Mouse (Mus musculus) neural tube, embryonic 12.5 days (tissue): ENCODE measurements around the gene Egf. TPM values are rescaled to one million over a fixed set of nuclear protein-coding genes. Genes with fewer than 3 reads are reported as not detected.

ENCODE experiments used
- ATAC-seq: fragments of 200-750 bp; cut with Nextera tagmentation; 2 replicates; pipeline ENCODE4 v1.8.0; 2017; ENCODE audit warnings: low read depth, mild to moderate bottlenecking, moderate TSS enrichment, moderate library complexity; ENCODE audit not compliant: low FRiP score
- H3K27ac ChIP-seq: fragments of 300-500 bp; sonication (generic); 2 replicates; pipeline ENCODE4 v1.5.1; 2016
- H3K27me3 ChIP-seq: fragments of 300-500 bp; sonication (generic); replicated peaks from 2 replicates; pipeline ENCODE4 v1.6.1; 2016; ENCODE audit warnings: mild to moderate bottlenecking
- H3K36me3 ChIP-seq: fragments of 300-500 bp; sonication (generic); 2 replicates; pipeline ENCODE4 v1.6.1; 2016; ENCODE audit warnings: mild to moderate bottlenecking
- H3K4me1 ChIP-seq: fragments of 300-500 bp; sonication (generic); 2 replicates; pipeline ENCODE4 v1.6.1; 2016
- H3K4me2 ChIP-seq: fragments of 300-500 bp; sonication (generic); replicated peaks from 2 replicates; pipeline ENCODE4 v1.6.1; 2016; ENCODE audit warnings: mild to moderate bottlenecking
- H3K4me3 ChIP-seq: fragments of 300-500 bp; sonication (generic); 2 replicates; pipeline ENCODE4 v1.5.1; 2016
- H3K9ac ChIP-seq: fragments of 300-500 bp; sonication (generic); 2 replicates; pipeline ENCODE4 v1.6.1; 2016; ENCODE audit warnings: mild to moderate bottlenecking
- H3K9me3 ChIP-seq: fragments of 300-500 bp; sonication (generic); 2 replicates; pipeline ENCODE4 v1.6.1; 2016; ENCODE audit warnings: mild to moderate bottlenecking
- WGBS: fragments of 180-500 bp; shearing (Covaris S2); methylation state at CpG from one replicate; pipeline ENCODE4 v1.1.7; 2016; 5-methylcytosine and 5-hydroxymethylcytosine counted together
- polyA plus RNA-seq: library from polyadenylated mRNA; unstranded; fragments of >200 nt; fragmentation: Nextera tagmentation; extraction: Ambion mirVana; gene quantifications from 2 replicates; pipeline ENCODE4 v1.2.1, GENCODE M21; 2016

Egf gene
- polyA plus RNA-seq, 1 experiment from 2014 or later: 1.8 TPM

- no peak for ATAC-seq
- no peaks in the 10 kb centered on the region for H3K27me3 ChIP-seq
These were observed 10.3 kb downstream of the Egf start for GRCm38 (mm10) chr3:129744803-129745202.

DNA sequence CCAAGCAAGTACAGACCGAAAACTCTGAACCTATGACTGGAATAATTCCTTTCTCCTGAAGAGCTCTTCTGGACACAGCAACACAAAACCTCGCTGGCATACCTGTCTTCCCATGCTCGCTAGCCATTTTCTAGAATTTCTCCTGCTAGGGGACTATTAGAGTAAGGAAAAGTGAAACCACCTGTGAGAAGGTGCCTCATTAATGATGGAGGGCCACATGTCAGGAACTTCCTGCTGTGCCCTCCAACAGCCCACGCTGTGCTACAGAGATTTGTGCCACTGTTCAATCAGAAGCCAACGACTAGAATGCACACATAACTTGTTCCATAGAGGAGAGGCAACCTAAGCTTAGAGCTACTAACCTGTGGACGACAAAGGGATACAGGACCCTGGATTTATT lies 12.3 kb downstream of the Egf start:
- no peaks in the 10 kb centered on the region for H3K9me3 ChIP-seq
- H3K27ac ChIP-seq: no peak overlapping the region
- no peaks in the 10 kb centered on the region for H3K27me3 ChIP-seq
- H3K36me3 ChIP-seq: no peaks in the 10 kb centered on the region
- no peak for ATAC-seq
- H3K9ac ChIP-seq: no peak overlapping the region
- no peak overlapping the region for H3K4me3 ChIP-seq
- H3K4me1 ChIP-seq: no peaks in the 10 kb centered on the region
- 79% methylated on average over 6 of the region's 6 CpGs for WGBS
- H3K4me2 ChIP-seq: no peak overlapping the region

More at GRCm38 (mm10) chr3:129744803-129745202, 10.3 kb downstream of the Egf start:
- 58% methylated on average over 8 of the region's 8 CpGs for WGBS
- Histone ChIP-seq H3K4me1 (no peaks in the 10 kb centered on the region), H3K36me3 (no peaks in the 10 kb centered on the region), H3K9ac (no peak overlapping the region), H3K4me3 (no peak overlapping the region), H3K9me3 (no peaks in the 10 kb centered on the region), H3K27ac (no peak overlapping the region), H3K4me2 (no peak overlapping the region)

GRCm38 (mm10) chr3:129738291-129739183 lies 16.6 kb downstream of the Egf start:
- H3K36me3 ChIP-seq: no peaks in the 10 kb centered on the region
- no peak overlapping the region for H3K27ac ChIP-seq
- H3K27me3 ChIP-seq: no peaks in the 10 kb centered on the region
- no peak overlapping the region for H3K4me2 ChIP-seq
- no peak overlapping the region for H3K9ac ChIP-seq
- WGBS: 71% methylated on average over 16 of the region's 16 CpGs
- no peaks in the 10 kb centered on the region for H3K9me3 ChIP-seq
- no peak for ATAC-seq
- no peak overlapping the region for H3K4me3 ChIP-seq
- H3K4me1 ChIP-seq: no peaks in the 10 kb centered on the region

GRCm38 (mm10) chr3:129731636-129732035 lies 23.5 kb downstream of the Egf start:
- Histone ChIP-seq H3K27ac (no peak overlapping the region), H3K9ac (no peak overlapping the region), H3K9me3 (no peaks in the 10 kb centered on the region), H3K4me3 (no peak overlapping the region), H3K4me2 (no peak overlapping the region), H3K36me3 (no peaks in the 10 kb centered on the region), H3K4me1 (no peaks in the 10 kb centered on the region), H3K27me3 (no peaks in the 10 kb centered on the region)
- WGBS: 86% methylated on average over 6 of the region's 6 CpGs
- ATAC-seq: no peak

GRCm38 (mm10) chr3:129730426-129730825 lies 24.7 kb downstream of the Egf start:
- H3K4me3 ChIP-seq: no peak overlapping the region
- H3K36me3 ChIP-seq: no peaks in the 10 kb centered on the region
- H3K9me3 ChIP-seq: no peaks in the 10 kb centered on the region
- H3K4me2 ChIP-seq: no peak overlapping the region
- WGBS: 29% methylated on average over 8 of the region's 8 CpGs
- no peak for ATAC-seq
- no peaks in the 10 kb centered on the region for H3K27me3 ChIP-seq
- no peaks in the 10 kb centered on the region for H3K4me1 ChIP-seq
- H3K27ac ChIP-seq: no peak overlapping the region
- H3K9ac ChIP-seq: no peak overlapping the region

DNA sequence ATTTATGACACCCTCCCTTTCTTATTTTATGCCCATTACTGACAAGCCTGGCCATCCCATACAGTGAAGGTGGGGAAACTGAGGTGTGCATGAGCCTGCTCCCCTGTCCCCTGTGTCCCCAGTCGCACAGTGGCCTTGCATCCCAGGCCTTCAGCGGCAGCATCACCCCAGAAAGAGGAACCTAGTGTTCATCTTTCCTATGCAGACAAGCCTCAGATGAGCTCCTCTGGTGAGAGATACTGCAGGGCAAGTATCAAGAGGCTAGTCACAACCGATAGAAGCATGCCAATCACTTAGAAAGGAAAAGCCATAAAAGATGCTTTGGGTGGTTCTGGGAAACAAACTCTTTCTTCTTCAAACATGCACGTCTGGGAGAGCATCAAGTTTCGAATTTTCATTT lies 25.2 kb downstream of the Egf start:
- Histone ChIP-seq H3K27me3 (no peaks in the 10 kb centered on the region), H3K9ac (no peak overlapping the region), H3K9me3 (no peaks in the 10 kb centered on the region), H3K4me2 (no peak overlapping the region), H3K27ac (no peak overlapping the region), H3K4me1 (no peaks in the 10 kb centered on the region), H3K4me3 (no peak overlapping the region), H3K36me3 (no peaks in the 10 kb centered on the region)
- WGBS: 77% methylated on average over 5 of the region's 5 CpGs
- ATAC-seq: no peak

DNA sequence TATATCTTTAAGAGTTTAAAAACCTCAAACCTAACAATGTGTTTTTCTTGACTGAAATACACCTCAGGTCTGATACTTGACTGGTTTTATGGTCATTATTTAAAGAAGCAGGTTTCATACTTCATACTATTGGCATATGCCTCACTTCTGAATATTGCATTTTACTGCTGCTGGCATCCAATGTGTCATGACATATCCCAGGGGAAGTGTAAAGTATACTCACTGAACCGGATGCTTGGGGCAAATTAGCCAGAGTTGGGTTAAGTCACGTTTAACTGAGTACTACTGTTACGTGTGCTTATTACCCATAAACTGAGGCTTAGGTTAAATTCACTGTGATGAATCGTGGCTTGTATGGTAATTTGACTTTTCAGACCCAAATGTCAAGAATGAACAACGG lies 29.5 kb downstream of the Egf start:
- Histone ChIP-seq H3K4me1 (no peaks in the 10 kb centered on the region), H3K36me3 (no peaks in the 10 kb centered on the region), H3K4me2 (peak overlapping the region; percentile 66), H3K4me3 (no peak overlapping the region), H3K9me3 (no peaks in the 10 kb centered on the region), H3K9ac (no peak overlapping the region), H3K27ac (no peak overlapping the region), H3K27me3 (no peaks in the 10 kb centered on the region)
- ATAC-seq: peak; percentile 46
- WGBS: 67% methylated on average over 5 of the region's 5 CpGs

DNA sequence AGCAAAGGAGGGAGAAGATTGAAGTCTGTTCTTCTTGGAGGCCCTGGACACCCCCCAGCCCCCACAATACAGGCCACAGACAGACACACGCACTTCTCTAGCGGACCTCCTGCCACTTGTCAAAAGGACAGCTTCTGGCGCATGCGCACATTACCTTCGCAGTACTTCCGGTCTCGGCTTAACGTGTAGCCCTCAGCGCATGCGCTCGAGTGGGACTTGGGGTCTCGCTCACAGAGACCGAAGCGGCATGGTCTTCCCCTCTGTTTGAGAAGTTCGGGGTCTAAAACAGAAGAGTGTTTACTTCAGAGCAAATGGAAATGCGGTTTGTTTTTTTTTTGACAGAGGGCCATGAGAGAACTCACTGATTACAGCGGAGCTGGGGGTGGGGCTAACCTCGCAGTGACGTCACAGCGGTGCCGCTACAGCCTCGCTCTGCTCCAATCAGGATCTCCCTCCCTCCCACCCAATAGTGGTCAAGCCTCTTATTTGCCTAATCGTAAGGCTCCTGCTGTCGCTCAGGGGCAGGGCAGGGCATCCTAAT lies 30.1 kb downstream of the Egf start:
- no peaks in the 10 kb centered on the region for H3K36me3 ChIP-seq
- no peak overlapping the region for H3K27ac ChIP-seq
- peak overlapping the region; percentile 45 for H3K4me3 ChIP-seq
- H3K4me2 ChIP-seq: peak overlapping the region; percentile 66
- 1% methylated on average over 24 of the region's 24 CpGs for WGBS
- no peaks in the 10 kb centered on the region for H3K9me3 ChIP-seq
- H3K27me3 ChIP-seq: no peaks in the 10 kb centered on the region
- H3K4me1 ChIP-seq: no peaks in the 10 kb centered on the region
- peak overlapping the region; percentile 48; the same call in 1 of the 2 replicates for H3K9ac ChIP-seq
- ATAC-seq: peak; percentile 99

- 75% methylated on average over 5 of the region's 5 CpGs for WGBS
- H3K9ac ChIP-seq: peak overlapping the region; percentile 48; the same call in 1 of the 2 replicates
- peak overlapping the region; percentile 45 for H3K4me3 ChIP-seq
- peak; percentile 33 for ATAC-seq
- no peaks in the 10 kb centered on the region for H3K36me3 ChIP-seq
- H3K27me3 ChIP-seq: no peaks in the 10 kb centered on the region
- H3K4me2 ChIP-seq: peak overlapping the region; percentile 66
- no peak overlapping the region for H3K27ac ChIP-seq
- no peaks in the 10 kb centered on the region for H3K9me3 ChIP-seq
- no peaks in the 10 kb centered on the region for H3K4me1 ChIP-seq
These were observed 30.6 kb downstream of the Egf start for GRCm38 (mm10) chr3:129724505-129724904.

DNA sequence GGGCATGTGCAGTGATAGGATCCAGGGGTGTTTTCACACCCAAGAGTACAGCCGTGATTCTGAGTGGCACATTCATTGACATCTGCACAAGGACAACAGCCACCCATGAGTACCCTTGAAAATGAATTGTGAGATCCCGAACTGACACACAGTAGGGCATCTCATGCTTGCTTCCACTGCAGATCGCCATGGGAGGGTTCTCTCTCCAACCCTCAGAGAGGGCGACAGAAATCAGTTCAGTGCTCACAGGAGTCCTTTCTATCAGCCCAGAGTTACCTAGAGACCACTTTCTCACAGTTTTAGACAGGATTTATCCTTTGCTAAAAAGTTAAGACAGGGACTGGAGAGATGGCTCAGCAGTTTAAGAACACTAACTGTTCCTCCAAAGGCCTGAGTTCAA lies 31.8 kb downstream of the Egf start:
- Histone ChIP-seq H3K9me3 (no peaks in the 10 kb centered on the region), H3K4me2 (no peak overlapping the region), H3K4me1 (no peaks in the 10 kb centered on the region), H3K27ac (no peak overlapping the region), H3K9ac (no peak overlapping the region), H3K36me3 (no peaks in the 10 kb centered on the region), H3K4me3 (no peak overlapping the region), H3K27me3 (no peaks in the 10 kb centered on the region)
- ATAC-seq: no peak
- 54% methylated on average over 4 of the region's 4 CpGs for WGBS

GRCm38 (mm10) chr3:129714542-129715145 lies 40.5 kb downstream of the Egf start:
- Histone ChIP-seq H3K27ac (no peak overlapping the region), H3K9me3 (no peaks in the 10 kb centered on the region), H3K27me3 (no peaks in the 10 kb centered on the region), H3K36me3 (no peaks in the 10 kb centered on the region; the same call in 1 of the 2 replicates), H3K4me1 (no peaks in the 10 kb centered on the region), H3K4me2 (no peak overlapping the region), H3K9ac (no peak overlapping the region), H3K4me3 (no peak overlapping the region)
- WGBS: 79% methylated on average over 15 of the region's 15 CpGs
- ATAC-seq: no peak

DNA sequence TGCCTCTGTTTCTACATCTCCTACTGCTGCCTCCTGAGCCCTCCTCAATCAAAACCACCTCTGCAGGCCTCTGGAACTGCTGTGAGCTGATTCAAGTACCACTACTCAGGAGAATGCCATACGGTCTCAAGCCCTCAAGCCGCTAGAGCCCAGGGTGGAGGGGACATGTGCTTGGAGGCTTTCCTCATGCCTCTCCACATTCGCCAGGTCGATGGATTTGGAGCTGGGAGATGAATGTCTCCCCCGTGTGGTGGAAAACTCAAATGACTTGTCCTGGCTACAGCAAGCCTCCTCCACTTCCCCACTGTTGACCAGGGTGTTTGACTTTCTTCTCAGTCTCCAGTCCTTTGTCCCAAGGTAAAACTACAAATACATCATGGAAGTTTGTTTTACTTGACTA lies 47.0 kb downstream of the Egf start:
- H3K4me1 ChIP-seq: no peaks in the 10 kb centered on the region
- H3K36me3 ChIP-seq: no peaks in the 10 kb centered on the region
- H3K27ac ChIP-seq: no peak overlapping the region
- H3K27me3 ChIP-seq: no peaks in the 10 kb centered on the region
- H3K4me2 ChIP-seq: no peak overlapping the region
- H3K9ac ChIP-seq: no peak overlapping the region
- no peaks in the 10 kb centered on the region for H3K9me3 ChIP-seq
- 26% methylated on average over 5 of the region's 5 CpGs for WGBS
- ATAC-seq: peak; percentile 50; the same call in 1 of the 2 replicates
- H3K4me3 ChIP-seq: no peak overlapping the region
